Mouse (Mus musculus): ENCODE measurements around the gene Kif21a.

Kif21a gene

DNA sequence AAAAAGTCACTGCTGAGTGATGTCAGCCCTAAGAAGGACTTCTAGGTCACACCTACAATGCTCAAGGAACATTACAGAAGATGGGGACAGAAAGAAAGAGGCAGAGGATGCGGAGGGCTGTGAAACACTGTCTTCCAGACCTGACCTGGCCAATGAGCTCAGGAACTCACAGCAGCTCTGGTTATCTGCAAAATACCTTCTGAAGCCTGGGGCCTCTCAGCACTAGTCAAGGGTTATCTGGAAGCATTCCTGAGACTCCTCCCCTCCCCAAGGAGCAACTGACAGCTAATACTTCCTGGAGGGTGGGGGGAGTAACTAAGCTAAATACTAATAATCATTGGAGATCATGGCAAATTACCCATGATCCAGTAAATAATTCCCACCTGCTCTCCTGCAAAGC is 111.3 kb downstream of the Kif21a start:
- DNase-seq (ENCODE audit: low read depth, low spot score) = no peak

DNA sequence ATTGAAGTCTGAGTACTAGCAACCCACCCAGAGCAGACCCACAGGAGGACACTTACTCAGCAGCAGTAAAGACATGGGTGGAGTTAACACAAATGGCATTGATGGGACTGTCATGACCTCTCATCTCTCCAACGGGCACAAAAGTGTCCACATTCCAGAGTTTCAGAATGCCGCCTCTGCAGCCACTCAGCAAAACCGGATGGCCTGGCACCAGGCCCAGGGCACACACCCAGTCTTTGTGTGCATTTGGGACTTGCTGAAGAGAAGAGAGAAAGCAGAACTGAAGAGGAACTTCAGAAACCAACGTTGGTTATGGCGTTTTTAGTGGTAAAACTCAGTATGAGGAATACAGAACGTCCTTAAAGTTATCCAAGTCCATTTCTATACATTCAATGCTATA is 114.2 kb downstream of the Kif21a start:
- DNase-seq (ENCODE audit: low read depth, low spot score) = no peak

GRCm38 (mm10) chr15:90931451-90931850 is 118.3 kb downstream of the Kif21a start:
- no peak for DNase-seq (ENCODE audit: low read depth, low spot score)

DNA sequence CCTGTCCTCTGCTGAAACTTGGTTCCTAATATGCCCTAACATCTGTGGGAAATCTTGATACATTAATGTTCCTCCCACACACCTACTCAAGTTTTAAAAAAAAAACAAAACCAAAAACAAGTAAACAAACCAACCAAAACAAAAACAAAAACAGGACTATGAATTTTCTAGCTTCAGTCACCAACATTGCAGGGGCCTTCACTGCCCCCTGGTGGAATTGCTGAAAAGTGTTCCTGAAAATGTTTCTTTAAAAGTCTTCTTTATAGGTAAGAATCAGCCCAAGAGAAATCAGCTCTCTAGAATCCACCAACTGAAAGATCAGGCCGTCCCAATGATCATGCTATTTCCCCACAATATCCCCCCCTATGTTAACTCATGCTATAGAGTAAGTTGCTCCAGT is 120.7 kb downstream of the Kif21a start:
- peak; percentile 1 for DNase-seq (ENCODE audit: low read depth, low spot score)

GRCm38 (mm10) chr15:90896480-90896879 is 153.3 kb downstream of the Kif21a start:
- DNase-seq (ENCODE audit: low read depth, low spot score) = no peak

- DNase-seq (ENCODE audit: low read depth, low spot score) = no peak
Observed at GRCm38 (mm10) chr15:90887466-90887865, 162.3 kb downstream of the Kif21a start.
